Mouse (Mus musculus) heart, adult 11 months (tissue): ENCODE data around the gene Map2k1.

Experiments used
- DNase-seq: peaks from one replicate; pipeline ENCODE4 v3.0.0; 2022

Map2k1 gene

DNA sequence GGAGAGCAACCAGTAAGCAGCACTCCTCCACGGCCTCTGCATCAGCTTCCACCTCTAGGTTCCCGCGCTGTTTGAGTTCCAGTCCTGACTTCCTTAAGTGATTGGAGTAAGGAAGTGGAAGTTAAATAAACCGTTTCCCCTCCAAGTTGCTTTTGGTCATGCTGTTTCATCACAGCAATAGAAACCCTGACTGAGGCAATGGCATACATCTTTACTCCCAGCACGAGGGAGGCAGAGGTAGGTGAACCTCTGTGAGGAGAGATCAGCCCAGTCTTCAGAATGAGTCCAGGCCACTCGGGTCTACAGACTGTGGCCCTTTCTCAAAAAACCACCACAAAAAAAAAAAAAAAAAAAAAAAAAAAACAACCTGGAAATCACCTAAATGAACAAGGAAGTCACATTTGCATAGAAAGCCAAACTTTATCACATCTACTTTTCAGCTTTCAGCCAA, 11.0 kb downstream of the Map2k1 start:
- peak; percentile 95 for DNase-seq

DNA sequence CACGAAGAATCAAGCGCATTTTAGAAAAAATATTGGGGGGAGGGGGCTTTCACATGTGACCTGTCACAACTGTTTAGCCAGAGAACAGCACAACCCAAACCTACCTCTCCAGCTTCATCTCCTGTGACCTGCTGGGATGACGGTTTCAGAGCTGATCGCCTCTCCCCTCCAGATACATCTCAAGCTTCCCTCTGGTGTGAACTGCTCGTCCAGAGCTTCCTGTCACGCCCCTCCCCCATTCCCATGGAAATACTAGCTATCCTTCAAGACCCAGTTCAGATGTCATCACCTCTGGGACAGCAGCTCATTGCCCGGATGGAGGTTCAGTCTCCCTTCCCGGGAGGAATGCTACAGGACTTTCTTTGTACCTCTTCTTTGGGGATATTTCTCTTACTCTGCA, 12.8 kb downstream of the Map2k1 start:
- DNase-seq: peak; percentile 95

- no peak for DNase-seq
Measured at GRCm38 (mm10) chr9:64240116-64240515, 13.3 kb downstream of the Map2k1 start.

DNA sequence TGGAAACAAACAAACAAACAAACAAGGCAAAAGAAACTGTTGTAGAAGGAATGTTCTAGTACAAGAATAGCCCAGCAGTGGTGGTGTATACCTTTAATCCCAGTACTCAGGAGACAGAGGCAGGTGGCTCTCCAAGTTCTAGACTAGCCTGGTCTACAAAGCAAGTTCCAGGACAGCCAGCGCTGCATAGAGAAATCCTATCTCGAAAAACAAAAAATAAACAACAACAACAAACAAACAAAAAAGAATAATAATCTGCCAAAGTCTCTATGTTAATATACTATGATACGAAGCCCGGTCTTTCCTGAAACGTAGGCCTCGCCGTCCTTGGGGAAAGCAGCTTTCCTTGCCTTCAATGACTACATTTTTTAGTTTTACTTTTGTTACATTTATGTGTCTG, 17.4 kb downstream of the Map2k1 start:
- DNase-seq: peak; percentile 64

- no peak for DNase-seq
Measured at GRCm38 (mm10) chr9:64234768-64235435, 18.5 kb downstream of the Map2k1 start, which contains the start of gene Uchl4. Uchl4 (plus strand) TSS chr9:64235201.

DNA sequence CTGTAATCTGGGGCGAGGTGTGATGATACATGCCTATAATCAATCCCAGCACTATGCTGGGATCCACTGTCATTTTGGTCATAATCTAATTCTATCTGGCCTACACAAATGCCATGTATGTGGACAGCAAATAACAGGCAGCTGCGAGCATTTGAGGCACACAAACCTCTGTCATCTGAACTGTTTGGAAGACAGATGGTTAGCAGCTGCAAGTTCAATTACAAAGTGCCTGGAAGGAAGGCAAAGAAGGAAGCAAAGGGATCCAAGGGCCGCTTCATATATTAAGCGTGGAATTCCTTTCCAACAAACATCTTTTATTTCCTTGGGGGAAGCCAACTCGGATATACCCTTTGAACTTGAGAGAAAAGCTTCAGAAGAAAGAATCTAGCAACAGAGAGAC, 19.8 kb downstream of the Map2k1 start:
- peak; percentile 87 for DNase-seq

- DNase-seq: peak; percentile 95
Measured at GRCm38 (mm10) chr9:64232257-64232957, 21.0 kb downstream of the Map2k1 start.

GRCm38 (mm10) chr9:64231674-64232073, 21.8 kb downstream of the Map2k1 start:
- DNase-seq: no peak

DNA sequence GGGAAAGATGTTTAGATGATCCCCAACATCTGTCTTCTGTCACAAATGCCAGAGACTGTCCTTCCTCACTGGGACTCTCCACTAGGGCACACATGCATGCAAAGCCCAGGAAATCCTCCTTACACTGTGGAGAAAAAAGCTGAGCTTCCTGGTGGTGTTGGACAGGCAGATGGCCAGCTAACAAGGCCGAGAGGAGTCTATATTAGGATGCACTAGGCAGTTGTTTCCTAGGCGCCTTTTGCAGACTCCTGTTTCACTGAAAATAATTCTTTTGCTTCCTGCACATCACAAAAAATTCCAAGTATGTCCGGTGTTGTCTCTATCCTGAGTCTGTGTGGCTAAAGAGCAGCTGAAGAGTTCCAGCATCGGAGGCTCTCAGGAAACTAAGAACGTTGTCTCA, 22.3 kb downstream of the Map2k1 start:
- DNase-seq: peak; percentile 93

DNA sequence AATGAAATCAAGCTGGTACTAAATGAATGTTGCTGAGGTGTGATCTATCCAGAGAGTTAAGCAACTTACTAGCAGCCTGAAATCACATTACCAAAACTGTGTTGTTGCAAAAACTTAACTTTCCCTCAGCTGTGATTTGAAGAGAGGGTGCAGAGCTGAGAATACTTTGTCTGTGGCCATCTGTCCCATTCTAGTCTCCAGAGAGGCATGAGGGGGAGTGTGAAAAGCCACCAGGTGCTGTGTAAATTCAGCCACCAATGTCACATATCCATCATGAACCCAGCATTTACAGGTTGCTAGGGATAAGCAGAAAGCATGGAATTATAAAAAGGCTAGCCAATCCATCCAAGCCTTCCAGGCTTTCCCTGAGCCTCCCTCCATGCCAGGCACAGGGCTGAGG, 24.5 kb downstream of the Map2k1 start:
- no peak for DNase-seq

- peak; percentile 92 for DNase-seq
Measured at GRCm38 (mm10) chr9:64227736-64228135, 25.7 kb downstream of the Map2k1 start.

DNA sequence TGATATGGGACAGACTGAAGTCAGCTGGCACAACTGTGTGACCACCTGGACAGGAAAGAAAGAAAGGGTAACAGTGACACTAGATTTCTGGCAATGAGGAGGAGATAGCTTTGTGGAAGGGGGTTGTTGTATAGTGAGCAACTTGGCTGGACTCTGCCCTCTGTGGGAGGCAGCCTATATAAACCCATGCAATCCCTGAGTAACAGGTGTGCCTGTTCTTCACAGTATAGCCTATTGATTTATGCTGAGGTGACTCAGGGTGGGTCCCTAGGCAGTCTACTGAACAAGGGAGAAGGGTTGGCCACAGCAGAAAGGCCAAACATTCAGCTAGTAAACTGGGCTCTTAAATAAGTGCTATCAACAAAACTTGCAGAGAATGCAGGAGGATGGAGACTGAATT, 27.6 kb downstream of the Map2k1 start:
- DNase-seq: no peak

DNA sequence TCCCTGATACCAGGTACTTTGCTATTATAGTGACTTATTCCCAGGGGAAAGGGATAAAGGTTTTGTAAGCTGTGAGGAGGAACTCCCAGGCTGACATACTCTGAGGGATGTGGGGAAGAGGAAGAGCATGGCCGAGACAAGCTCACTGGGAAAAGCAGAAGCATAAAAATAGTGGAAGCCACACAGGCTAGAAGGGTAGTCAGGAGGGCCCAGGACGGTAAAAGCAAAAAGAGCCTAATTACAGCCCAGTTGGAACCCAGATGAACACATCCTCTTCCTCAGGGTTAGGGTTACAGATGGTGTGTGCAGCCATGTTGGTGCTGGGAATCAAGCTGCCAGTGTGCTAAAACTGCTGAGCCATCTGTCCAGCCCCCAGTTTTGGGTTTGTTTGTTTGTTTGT, 31.3 kb downstream of the Map2k1 start:
- DNase-seq: peak; percentile 68

DNA sequence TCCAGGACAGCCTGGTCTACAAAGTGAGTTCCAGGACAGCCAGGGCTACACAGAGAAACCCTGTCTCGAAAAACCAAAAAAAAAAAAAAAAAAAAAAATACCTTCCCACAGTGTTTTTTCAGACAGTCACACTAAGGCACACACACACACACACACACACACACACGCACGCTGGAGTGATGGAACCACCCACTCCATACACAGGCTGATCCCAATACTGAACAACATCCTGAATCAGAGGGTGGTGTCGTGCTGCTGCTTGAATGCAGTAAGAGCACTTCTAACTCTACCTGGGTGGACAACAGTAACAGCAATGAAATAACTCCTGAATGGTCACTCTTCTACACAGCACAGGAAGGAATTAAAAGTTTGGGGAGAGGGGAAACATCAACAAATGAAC, 32.0 kb downstream of the Map2k1 start:
- no peak for DNase-seq

- DNase-seq: no peak
Measured at GRCm38 (mm10) chr9:64220603-64221002, 32.8 kb downstream of the Map2k1 start.

DNA sequence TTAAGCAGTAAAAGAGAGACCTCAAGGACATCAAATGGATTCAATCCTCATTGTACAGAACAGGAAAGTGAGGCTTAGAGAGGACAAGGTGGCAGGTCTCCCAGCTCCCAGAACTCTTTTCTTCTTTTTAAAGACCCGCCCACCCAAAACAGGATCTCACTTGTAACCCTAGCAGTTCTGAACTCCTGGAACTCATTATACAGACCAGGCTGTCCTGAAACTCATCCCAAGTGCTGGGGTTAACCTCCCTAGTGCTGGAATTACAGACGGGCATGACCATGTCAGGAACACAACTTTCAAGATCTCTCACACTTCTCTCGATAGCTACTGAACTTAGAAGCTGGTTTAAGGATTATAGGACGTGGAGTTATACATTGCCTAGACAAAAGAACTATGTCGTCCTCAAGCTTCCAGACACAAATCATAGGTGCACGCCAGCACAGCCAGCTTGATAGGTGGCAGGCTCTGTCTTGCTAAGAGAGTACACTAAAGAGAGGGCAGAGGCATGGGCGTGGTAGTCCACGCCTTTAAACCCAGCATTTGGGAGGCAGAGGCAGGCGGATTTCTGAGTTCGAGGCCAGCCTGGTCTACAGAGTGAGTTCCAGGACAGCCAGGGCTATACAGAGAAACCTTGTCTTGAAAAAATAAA, 33.5 kb downstream of the Map2k1 start:
- no peak for DNase-seq

- DNase-seq: no peak
Measured at GRCm38 (mm10) chr9:64219305-64219704, 34.1 kb downstream of the Map2k1 start.

GRCm38 (mm10) chr9:64217887-64218286, 35.5 kb downstream of the Map2k1 start:
- DNase-seq: no peak

DNA sequence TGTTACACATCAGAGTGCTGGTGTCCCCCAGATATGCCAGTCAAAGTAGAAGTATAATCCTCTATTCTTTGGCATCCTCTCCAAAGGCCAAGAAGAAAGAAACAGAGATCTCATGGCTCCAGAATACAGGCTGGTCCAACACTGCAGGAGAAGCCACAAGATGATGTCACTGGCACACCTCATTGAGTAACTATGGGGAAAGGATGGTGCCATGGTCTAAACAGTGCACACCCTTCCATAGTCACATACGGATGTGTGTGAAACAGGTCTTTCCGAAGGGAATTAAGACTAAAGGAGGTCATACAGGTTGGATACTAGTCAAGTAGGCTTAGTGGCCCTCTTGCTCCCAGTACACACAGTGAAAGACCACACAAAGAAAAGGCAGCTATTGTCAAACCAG, 36.8 kb downstream of the Map2k1 start:
- no peak for DNase-seq

- DNase-seq: no peak
Measured at GRCm38 (mm10) chr9:64216090-64216489, 37.3 kb downstream of the Map2k1 start.

DNA sequence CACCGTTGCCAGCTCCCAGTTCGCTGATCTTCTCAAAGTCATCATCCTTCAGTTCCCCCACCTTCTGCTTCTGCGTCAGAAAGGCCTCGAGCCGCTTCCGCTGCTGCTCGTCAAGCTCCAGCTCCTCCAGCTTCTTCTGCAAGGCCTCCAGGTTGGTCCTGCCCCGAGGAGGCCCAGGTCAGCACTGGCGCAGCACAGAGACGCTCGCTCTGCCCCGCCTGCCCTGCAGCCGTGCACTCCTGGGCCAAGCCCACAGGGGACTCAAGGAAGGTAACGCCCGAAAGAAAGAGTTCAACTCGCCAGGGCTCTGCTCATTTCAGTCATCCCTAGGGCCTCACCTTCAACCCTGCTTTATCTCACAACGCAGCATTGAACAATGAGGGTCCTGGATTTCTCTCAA, 39.0 kb downstream of the Map2k1 start:
- no peak for DNase-seq

DNA sequence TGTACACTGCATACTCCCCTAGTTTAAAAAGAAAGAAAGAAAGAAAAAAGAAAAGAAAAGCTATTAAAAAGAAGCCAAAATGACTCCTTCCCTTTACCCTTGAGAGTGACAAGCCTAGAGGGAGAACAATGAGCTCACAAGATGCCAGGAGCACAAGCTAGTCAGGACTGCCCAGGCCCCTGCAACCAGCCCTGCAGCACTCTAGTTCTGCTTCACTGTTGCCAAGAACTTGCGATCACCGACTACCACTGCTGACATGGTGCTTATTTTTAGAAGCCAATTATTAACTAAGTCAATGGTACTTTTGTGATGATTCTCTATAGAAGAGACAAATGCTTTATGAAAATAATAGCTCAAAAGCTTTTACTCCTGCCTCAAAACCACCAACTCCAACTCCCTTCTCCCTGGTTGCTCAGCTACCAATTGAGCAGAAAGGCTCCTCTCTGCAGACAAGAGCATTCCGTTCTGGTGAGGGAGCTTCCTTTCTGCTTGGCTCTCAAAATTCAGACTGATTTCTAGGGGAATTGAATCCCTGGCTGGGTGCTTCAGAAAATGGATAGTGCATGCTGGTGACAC, 45.8 kb downstream of the Map2k1 start:
- peak; percentile 91 for DNase-seq

DNA sequence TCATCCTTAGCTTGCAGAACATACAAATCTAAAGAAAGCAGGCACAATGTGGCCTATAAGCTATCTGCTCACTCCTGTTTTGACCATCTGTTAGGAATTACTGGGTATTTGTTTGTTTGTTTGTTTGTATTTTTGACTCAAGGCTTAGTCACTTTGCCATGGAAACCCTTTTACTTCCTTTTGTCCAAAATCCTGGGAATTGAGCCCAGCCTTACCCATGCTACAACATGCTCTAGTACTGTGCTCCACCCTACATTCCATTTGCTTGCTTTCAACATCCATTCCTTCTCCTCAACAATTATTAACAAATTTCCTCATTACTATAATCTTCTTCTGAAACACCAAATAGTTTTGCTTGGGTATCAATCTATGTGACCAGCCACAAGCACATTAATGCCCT, 50.6 kb downstream of the Map2k1 start:
- no peak for DNase-seq

DNA sequence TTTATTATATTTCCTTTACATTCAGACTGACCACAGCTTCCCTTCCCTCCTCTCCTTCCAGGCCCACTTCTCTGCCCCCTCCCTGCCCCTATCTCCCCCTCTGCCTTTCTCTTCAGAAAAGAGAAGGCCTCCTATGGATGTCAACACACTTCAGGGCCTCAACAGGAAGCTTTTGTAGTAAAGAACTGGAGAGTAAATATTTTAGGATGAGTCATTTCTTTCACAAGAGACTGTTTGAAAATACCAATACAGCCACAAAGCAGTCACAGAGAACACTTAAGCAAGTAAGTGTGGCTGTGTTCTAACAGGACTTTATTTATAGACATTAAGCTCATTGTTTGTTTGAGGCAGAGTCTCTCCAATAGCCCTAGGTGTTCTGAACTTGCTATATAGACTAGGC, 51.1 kb downstream of the Map2k1 start:
- DNase-seq: no peak
